20 mouse cellular contexts compared by ENCODE assay signal in genomic region chr2:12797615-12798169, GRCm38 (mm10).
A peak's percentile ranks its signal among the peaks of the same experiment; 100 is the strongest.
DNase-seq lines count a peak whose midpoint lies in the region.
"Had no signal": no experiment of that assay in that cellular context is flagged by ENCODE, and none has a peak within 500 bp of the region (broad histone marks: within the 10 kb centered on the region; RNA-seq: fewer than 3 reads in every experiment).

No protein-coding gene starts in this region.

- peak; percentile 33 to 43 for DNase-seq in cerebellum, postnatal 10 days
- no peak for DNase-seq in cerebellum, postnatal 36 days
- peak; percentile 27 for DNase-seq in Muller cell, postnatal 12 days (ENCODE audit: inconsistent ontology term)
- peak; percentile 32 for DNase-seq in layer of hippocampus, adult 11-12 months (ENCODE audit: low spot score)
- DNase-seq in layer of hippocampus, postnatal 10 days (ENCODE audit: low spot score in 2 of 2): peak; percentile 24 to 31
- no peak for DNase-seq in heart, postnatal 36 days
- DNase-seq in retina, postnatal 1 day: no peak
- DNase-seq in thymus, postnatal 25 days: no peak
- DNase-seq: adrenal gland, adult 8-10 months; cerebellum, adult 18-20 months; cerebellum, postnatal 25 days; heart, adult 2 months; heart, postnatal 10 days; kidney, adult 11 months; kidney, postnatal 25 days; lung, adult 2 months; lung, postnatal 10 days; spleen, adult 18-20 months; thymus, adult 18-20 months; thymus, postnatal 36 days had no signal

- intact Hi-C loops in heart, postnatal 36 days (cut with DNase I): no loop called here

Comparison
In these comparisons a context has a peak if more than half of its experiments do, and no peak if none do; other contexts are left out.
1. DNase-seq: peak in cerebellum, postnatal 10 days (2 of 2), Muller cell, postnatal 12 days (single experiment), layer of hippocampus, adult 11-12 months (single experiment) and layer of hippocampus, postnatal 10 days (2 of 2); none in cerebellum, postnatal 36 days (0 of 2), heart, postnatal 36 days (0 of 2), retina, postnatal 1 day (single experiment) and thymus, postnatal 25 days (single experiment).